Mouse (Mus musculus) urinary bladder, adult 18-20 months (tissue): Measurements from ENCODE around the gene Ncf4.
"Not testable (repeated sequence)": the region's sequence is repeated elsewhere in the genome, so short reads cannot be mapped to it uniquely, and the experiment has no call there.

Source experiments
- DNase-seq, 2 experiments: peaks; one replicate each; pipeline ENCODE4 v3.0.0; 2022; ENCODE audit warnings: low spot score in 2 of 2, mixed read lengths in 2 of 2

Ncf4 gene

GRCm38 (mm10) chr15:78248410-78248809 is 3.8 kb downstream of the Ncf4 start:
- no peak for DNase-seq

DNA sequence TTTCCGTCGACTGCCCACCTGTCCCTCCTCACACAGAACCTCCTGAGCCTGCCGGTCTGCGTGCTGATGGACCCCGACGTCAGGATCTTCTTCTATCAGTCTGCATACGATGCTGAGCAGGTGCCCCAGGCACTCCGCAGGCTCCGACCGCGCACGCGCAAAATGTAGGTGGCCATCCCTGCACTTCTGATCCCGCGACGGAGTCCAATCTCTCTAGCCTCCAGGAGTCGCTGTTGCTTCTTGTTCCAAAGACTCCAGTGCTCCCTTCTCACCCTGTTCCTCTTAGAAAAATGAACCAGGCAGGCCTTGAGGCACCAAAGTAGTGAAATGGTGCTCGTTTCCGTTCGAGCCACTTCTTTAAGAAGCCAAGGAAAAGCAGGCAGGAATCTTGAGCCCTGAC is 10.2 kb downstream of the Ncf4 start:
- no peak for DNase-seq

- not testable (repeated sequence) for DNase-seq
These were observed 12.1 kb downstream of the Ncf4 start for GRCm38 (mm10) chr15:78256602-78257259.

DNA sequence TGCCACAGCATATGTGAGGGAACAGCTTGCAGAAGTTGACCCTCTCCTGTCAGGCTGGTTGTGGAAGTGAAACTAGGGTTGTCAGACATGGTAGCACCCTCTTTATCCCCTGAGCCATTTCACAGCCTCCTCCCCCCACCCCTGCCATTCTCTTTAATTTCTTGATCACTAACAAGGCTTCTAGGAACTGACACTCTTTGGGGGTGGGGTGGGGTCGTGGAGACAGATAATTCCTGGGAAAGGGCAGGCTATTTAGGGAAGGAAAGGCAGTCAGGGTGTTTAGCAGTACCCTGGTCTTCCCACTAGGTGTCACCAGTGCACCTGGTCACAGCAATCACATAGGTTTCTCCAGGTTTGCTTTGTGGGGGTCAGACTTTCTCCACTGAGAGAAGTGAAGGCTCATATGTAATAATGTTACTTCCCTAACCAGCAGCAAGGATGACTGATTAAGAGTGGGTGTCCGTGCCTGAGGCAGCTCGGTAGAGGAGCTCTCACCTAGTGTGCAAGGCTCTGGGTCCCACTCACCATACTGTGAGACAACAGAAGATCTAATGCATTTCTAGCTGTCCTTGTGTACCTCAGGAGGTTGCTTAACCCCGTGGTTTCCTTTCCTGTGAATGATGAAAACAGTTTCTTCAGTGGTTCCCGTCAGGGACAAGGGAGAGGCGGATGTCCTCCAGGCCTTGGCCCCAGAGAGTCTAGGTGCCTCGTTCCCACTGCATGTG is 12.9 kb downstream of the Ncf4 start:
- peak; percentile 42 to 48 for DNase-seq

DNA sequence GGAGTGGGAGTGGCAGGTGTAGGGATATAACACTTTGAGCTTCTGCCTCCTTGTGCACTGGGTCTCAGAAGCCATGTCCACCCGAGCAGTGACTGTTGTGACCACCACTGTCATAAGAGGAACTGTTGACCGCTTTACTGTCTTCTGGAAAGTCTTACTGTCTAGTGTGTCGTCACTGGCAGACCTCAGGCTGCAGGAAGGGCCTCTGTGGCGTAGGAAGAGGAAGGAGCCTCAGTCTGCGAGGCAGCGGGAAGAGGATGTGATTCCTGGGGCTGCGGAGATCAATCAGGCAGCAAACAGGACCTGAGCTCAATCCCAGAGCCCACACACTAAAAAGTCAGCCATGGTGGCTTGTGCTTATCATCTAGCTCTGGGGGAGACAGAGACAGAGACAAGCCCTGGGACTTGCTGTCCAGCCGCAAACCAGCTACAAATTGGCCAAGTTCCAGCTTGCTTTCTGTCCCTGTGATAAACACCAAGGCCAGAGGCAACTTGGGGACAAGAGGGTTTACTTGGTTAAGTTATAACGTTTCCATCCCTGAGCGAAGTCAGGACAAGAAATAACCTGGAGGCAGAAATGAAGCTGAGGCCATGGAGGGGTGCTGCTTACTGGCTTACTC is 13.8 kb downstream of the Ncf4 start:
- no peak for DNase-seq

GRCm38 (mm10) chr15:78260668-78261333 is 16.2 kb downstream of the Ncf4 start:
- no peak for DNase-seq

DNA sequence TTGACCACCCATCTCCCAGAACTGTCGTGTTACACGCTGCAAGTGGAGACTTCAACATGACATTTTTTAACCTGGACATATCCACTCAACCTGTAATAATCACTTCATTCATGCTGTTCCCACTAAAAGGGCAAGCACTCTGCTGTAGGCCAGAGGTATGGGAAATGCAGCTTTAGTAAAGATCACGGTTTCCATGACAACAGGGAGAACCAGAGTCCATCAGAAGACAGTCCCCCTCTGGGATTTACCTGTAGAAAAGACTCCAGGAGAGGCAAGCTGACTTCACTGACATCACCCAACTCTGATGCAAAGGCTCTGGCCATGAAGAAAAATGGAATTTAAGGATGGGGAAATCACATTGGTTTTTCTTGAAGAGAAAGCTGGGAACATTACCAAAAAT is 18.7 kb downstream of the Ncf4 start:
- no peak for DNase-seq

- no peak for DNase-seq
These were observed 22.8 kb downstream of the Ncf4 start for GRCm38 (mm10) chr15:78267441-78267840.

GRCm38 (mm10) chr15:78267865-78268264 is 23.3 kb downstream of the Ncf4 start:
- DNase-seq: no peak

GRCm38 (mm10) chr15:78271208-78271607 is 26.6 kb downstream of the Ncf4 start:
- no peak for DNase-seq

DNA sequence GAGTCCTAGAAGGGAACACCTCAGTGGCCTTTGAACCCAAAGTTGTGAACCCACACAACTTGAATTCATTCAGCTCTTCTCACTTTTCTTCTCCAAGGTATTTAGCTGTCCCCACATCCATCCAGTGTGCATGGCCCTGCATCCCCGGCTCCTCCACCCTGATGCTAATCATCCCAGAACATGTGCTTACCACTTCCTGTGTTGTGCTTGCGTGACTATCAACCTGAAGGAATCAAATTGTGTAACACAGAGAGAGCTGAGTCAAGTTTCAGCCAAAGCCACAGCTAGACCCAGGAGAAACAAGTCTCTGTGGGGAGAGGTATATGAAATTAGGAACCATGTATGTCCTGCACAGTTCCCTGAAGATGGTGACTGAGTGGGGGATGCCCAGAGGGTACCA is 33.7 kb downstream of the Ncf4 start:
- no peak for DNase-seq

DNA sequence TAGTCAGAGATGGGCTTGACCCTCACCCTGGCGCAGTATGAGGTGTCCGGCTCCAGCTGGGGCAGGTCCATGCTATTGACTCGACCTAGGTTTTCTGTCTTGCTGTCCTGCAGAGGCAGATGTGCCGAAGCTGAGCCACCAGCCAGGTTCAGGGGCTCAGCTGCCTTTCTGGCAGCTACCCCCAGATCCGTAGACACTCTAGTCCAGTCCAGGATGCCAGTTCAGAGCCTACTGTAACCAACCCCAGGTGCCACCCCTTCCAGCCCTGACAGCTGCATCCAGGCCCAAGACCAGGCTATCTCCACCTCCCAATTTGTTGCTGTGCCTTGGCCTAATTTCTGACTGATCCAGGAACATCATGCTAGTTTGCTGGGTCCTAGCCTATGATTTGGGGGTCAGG is 43.3 kb downstream of the Ncf4 start:
- no peak for DNase-seq

DNA sequence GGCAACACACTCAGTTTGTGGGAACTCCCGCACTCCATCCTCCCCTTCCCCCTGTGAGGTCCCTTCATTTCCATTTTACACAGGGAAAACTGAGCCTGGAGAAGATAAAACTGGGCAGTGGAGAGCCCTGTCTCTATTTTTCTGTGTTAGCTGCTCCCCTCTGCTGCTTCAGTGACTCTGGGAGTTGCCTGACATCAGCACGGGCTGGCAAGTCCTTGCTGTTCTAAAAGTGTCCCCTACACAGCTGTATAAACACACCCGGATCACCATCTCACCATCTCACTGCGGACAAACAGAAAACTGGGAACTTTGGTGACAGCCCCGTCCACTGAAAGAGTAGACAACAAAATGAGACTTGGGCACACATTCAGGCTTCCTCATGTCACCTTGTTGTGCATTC is 45.2 kb downstream of the Ncf4 start:
- not testable (repeated sequence) for DNase-seq

DNA sequence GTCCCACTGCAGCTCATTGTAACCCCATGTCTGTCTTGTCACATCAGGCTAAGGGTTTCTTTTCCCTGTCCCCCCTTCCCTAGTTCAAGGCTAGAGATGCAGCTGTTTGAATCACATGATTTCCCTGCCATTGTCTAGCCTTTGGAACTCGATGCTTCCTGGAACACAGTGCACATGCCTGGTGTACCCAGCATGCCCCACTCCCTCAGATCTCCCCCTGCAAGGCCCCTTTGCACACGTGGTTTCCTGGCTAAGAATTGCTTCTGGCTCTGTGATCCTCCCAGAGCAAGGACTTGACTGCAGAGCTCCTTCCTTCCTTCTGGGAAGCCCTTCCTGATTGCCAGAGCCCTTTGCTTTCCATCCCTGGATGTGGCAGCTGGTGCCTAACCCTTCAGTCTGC is 48.6 kb downstream of the Ncf4 start:
- DNase-seq: not testable (repeated sequence)

DNA sequence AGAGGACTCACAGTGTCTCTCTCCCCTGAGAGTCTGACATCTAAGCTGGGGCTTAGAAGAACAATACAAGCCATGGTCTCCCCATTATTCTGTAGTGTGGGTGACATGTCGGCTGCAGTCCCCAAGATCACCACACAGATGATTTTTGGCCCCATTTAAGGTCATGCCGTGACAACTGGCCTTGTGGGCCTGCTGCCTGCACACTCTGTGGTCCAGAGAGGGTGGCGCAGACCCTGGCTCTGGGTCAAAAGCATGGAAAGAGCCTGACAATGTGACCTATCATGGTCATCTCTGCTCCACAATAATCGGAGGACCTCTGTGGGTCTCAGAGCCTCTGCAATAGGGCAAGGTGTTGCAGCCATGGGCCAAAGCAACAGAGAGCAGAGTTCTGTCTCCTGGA is 49.1 kb downstream of the Ncf4 start:
- DNase-seq: no peak

DNA sequence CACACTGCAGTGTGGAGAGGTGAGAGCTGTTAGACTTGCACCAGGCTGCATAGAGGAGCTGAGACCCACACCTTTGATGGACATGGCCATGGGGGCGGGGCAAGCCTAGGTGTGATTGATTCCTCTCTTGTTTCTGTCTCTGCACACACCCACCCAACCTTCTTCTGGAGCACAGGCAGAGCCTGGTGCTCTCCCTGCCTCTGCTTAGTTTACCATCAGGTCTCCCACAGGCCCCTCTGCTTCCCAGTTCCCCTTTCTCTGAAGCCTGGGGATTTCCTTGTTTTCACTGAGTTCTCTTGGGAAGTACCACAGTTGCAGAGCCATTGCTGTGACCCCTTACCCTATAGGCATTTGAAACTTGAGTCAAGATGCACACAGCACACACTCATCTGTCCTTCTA is 54.0 kb downstream of the Ncf4 start:
- DNase-seq: no peak

DNA sequence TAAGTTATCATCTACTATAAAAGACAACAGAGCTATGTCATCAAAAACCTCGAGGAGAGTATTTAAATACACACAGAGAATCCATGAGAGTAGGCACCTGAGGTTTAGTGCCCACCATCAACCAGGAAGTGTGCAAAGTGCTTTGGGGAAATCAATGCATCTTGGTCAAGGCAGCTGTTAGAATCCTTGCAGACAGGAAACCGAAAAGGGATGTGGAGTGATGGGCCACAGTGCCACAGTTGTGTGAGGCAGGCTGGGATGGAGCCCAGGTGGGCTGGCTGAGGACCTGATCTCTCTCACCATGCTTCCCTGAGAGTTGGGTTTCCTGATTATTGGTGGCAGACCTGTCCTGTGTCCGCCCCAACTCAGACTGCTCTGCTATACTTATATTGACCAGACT is 55.0 kb downstream of the Ncf4 start:
- DNase-seq: no peak

DNA sequence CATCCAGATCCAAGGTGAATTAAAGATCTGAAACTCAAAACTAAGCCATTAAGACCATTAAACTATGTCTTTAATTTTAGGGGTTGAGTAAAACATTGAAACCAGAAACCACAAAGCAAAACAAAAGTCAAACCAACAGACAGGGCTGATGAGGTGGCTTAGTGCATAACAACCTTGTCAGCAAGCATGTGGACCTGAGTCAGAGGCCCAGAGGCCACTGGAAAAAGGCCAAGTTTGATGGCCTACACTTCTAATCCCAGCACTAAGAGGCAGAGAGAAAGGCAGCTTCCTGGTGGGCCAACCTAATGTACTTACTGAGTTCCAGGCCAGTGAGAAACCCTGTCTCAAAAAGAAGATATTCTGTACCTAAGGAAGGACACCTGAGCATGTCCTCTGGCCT is 56.2 kb downstream of the Ncf4 start:
- DNase-seq: no peak

GRCm38 (mm10) chr15:78302718-78303117 is 58.1 kb downstream of the Ncf4 start:
- no peak for DNase-seq

- no peak for DNase-seq
These were observed 59.1 kb downstream of the Ncf4 start for GRCm38 (mm10) chr15:78303665-78304233.

DNA sequence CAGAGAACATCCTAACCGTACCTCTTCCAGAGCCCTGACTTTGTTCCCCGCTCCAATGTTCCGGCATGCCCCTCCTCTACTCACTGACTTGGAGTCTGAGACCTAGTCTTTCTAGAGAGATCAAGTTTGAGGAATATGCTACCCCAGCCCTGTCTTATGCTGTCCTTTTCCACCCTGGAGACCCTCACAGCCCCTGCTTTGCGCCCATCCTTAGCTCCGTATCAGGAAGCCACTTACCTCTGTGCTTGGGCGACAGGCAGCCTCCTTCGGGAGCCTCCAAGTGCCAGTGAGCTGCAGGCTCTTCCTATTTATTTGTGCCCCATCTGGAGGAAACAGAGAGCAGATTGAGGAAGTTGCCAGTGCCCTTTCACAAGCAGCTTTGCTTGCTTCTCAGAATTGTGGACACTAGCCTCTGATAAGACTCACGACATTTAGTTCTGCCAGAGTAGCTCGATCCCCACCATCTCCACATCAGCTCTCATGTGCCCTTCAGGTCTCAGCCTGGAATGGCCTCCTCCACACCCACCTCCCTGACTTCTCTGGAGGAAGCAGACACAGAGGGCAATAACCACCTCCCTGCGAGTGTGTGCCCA is 60.8 kb downstream of the Ncf4 start, which contains the start of gene Csf2rb2:
Gene Csf2rb2, minus strand, starts transcription at position 381 of the 593 bp plus-strand sequence.
- no peak for DNase-seq

GRCm38 (mm10) chr15:78309865-78310264 is 65.3 kb downstream of the Ncf4 start:
- DNase-seq: no peak
